Mouse (Mus musculus): ENCODE results near the gene Gm8764.
"Not testable (repeated sequence)": the region's sequence is repeated elsewhere in the genome, so short reads cannot be mapped to it uniquely, and the experiment has no call there.

Gm8764 gene

DNA sequence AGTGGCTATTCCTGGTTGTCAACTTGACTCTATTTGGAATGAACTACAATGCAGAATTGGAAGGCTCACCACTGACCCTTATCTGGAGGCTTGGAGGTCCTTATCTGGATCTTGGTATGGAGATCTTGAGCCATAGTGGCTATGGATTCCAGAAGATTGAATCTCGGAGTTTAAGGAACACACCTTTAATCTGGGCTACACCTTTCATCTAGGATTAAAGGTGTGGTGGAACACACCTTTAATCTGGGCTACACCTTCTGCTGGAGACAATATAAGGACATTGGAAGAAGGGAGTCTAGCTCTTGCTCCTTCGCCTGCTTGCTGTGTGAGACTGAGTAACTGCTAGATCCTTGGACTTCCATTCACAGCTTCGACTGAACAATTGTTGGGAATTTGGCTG lies at the start of gene Gm8764:
Gm8764 (plus strand) TSS at position 301 of the 400 bp plus-strand sequence.
- in situ Hi-C loops (cut with MboI; ENCODE audit: low sequenced_read_pairs) = not testable (repeated sequence)

DNA sequence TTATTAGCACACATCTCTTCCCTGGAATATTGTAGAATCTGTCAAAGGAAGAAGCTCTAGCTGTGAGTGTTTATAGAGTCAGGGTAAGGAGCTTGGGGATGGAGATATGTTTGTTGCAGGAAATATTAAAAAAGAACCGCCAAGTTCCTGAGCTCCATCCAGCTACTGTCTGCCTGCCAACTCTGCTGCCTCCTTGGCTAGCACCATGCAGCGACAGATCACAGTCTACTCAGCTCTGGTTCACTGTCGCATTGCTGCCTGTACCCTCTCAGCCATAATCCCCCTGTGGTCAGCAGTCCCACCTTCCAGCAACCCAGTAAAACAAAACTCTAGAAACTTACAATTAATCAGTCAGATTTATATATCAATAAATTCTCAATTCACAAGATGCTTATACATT lies 49.8 kb upstream of the Gm8764 start:
- in situ Hi-C loops (cut with MboI; ENCODE audit: low sequenced_read_pairs) = no loop called here

DNA sequence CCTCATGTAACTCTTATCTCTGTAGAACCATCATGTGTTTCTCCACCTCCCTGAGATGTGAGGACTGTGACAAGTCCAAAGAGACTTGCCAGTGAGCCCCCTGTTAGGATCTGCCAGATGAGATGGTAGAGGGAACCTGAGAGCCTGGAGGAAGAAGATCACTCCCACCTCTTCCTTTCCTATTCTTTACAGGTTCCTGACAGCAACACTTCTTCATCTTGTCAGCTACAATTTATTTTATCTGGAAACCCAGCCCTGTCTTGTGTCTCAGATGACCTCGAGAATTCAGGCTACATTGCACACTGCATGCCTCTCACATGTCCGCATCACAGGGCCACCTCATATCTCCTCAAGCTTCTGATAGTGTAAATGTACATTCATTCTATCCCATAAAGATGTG lies 41.5 kb upstream of the Gm8764 start:
- in situ Hi-C loops (cut with MboI; ENCODE audit: low sequenced_read_pairs) = no loop called here

DNA sequence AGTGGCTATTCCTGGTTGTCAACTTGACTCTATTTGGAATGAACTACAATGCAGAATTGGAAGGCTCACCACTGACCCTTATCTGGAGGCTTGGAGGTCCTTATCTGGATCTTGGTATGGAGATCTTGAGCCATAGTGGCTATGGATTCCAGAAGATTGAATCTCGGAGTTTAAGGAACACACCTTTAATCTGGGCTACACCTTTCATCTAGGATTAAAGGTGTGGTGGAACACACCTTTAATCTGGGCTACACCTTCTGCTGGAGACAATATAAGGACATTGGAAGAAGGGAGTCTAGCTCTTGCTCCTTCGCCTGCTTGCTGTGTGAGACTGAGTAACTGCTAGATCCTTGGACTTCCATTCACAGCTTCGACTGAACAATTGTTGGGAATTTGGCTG lies 17.1 kb upstream of the Gm8764 start, which contains the start of gene Gm21293:
Gm21293 (plus strand) TSS at position 301 of the 400 bp plus-strand sequence.
- in situ Hi-C loops (cut with MboI; ENCODE audit: low sequenced_read_pairs) = not testable (repeated sequence)

DNA sequence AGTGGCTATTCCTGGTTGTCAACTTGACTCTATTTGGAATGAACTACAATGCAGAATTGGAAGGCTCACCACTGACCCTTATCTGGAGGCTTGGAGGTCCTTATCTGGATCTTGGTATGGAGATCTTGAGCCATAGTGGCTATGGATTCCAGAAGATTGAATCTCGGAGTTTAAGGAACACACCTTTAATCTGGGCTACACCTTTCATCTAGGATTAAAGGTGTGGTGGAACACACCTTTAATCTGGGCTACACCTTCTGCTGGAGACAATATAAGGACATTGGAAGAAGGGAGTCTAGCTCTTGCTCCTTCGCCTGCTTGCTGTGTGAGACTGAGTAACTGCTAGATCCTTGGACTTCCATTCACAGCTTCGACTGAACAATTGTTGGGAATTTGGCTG lies 8.6 kb upstream of the Gm8764 start, which contains the start of gene Gm6763:
Gm6763 (plus strand) TSS at position 301 of the 400 bp plus-strand sequence.
- in situ Hi-C loops (cut with MboI; ENCODE audit: low sequenced_read_pairs) = not testable (repeated sequence)

DNA sequence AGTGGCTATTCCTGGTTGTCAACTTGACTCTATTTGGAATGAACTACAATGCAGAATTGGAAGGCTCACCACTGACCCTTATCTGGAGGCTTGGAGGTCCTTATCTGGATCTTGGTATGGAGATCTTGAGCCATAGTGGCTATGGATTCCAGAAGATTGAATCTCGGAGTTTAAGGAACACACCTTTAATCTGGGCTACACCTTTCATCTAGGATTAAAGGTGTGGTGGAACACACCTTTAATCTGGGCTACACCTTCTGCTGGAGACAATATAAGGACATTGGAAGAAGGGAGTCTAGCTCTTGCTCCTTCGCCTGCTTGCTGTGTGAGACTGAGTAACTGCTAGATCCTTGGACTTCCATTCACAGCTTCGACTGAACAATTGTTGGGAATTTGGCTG lies 8.4 kb downstream of the Gm8764 start, which contains the start of gene Gm21304:
Gm21304 (plus strand) TSS at position 301 of the 400 bp plus-strand sequence.
- in situ Hi-C loops (cut with MboI; ENCODE audit: low sequenced_read_pairs) = not testable (repeated sequence)

DNA sequence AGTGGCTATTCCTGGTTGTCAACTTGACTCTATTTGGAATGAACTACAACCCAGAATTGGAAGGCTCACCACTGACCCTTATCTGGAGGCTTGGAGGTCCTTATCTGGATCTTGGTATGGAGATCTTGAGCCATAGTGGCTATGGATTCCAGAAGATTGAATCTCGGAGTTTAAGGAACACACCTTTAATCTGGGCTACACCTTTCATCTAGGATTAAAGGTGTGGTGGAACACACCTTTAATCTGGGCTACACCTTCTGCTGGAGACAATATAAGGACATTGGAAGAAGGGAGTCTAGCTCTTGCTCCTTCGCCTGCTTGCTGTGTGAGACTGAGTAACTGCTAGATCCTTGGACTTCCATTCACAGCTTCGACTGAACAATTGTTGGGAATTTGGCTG lies 16.9 kb downstream of the Gm8764 start, which contains the start of gene Gm21312:
Gm21312 (plus strand) TSS at position 301 of the 400 bp plus-strand sequence.
- in situ Hi-C loops (cut with MboI; ENCODE audit: low sequenced_read_pairs) = not testable (repeated sequence)

DNA sequence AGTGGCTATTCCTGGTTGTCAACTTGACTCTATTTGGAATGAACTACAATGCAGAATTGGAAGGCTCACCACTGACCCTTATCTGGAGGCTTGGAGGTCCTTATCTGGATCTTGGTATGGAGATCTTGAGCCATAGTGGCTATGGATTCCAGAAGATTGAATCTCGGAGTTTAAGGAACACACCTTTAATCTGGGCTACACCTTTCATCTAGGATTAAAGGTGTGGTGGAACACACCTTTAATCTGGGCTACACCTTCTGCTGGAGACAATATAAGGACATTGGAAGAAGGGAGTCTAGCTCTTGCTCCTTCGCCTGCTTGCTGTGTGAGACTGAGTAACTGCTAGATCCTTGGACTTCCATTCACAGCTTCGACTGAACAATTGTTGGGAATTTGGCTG lies 25.4 kb downstream of the Gm8764 start, which contains the start of gene Gm20765:
Gm20765 (plus strand) TSS at position 301 of the 400 bp plus-strand sequence.
- in situ Hi-C loops (cut with MboI; ENCODE audit: low sequenced_read_pairs) = not testable (repeated sequence)

DNA sequence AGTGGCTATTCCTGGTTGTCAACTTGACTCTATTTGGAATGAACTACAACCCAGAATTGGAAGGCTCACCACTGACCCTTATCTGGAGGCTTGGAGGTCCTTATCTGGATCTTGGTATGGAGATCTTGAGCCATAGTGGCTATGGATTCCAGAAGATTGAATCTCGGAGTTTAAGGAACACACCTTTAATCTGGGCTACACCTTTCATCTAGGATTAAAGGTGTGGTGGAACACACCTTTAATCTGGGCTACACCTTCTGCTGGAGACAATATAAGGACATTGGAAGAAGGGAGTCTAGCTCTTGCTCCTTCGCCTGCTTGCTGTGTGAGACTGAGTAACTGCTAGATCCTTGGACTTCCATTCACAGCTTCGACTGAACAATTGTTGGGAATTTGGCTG lies 33.9 kb downstream of the Gm8764 start, which contains the start of gene Gm4340:
Gm4340 (plus strand) TSS at position 301 of the 400 bp plus-strand sequence.
- in situ Hi-C loops (cut with MboI; ENCODE audit: low sequenced_read_pairs) = not testable (repeated sequence)

DNA sequence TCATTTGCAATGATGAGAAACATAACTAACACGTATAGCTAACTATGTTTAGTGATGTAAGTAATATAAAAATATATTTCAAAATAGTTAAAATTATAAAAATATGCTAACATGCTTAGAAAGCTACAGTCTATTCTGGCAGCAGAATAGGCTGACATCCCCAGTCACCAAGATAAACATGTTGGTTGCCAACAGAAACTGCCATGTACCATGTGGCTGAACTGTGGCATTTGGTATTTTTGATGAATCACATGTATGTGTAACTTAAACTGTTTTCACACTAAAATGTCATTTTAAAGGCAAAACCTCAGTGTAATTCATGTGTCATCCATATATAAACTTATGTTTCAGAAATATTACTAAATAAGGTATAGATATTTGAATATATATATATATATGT lies 49.8 kb downstream of the Gm8764 start:
- in situ Hi-C loops (cut with MboI; ENCODE audit: low sequenced_read_pairs) = no loop called here

DNA sequence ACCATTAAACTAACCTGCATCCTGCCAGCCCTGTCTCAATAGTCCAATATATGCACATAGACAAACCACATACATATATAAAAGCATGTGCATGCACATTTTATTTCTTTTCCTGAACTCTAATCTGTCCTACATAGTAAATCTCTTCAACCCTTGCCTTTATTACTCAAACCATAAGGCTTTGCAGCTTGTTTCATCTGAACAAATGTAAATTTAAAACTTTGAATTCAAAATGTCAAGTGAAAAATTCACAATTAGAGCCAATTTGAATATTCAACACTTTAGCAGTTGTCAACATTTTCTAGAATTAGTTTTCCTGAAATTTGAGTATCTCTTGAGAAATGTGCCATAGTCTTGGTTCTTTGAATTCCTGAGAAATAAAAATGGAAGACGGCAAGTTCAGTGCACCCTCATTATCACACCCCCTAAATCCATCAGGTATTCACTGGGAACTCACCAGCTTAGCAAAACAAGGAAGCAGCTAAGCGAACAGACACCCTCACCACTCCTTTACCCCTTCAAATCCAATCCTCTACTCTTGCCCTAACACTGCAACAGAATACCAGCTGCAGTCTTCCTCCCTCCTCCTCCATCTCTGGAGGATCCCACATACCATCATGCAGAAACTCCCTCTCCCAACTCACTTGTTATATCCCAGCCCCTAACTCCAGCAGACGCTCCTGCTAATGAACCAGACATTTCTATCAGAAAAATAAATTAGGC lies 50.6 kb downstream of the Gm8764 start:
- in situ Hi-C loops (cut with MboI; ENCODE audit: low sequenced_read_pairs) = no loop called here
